Mouse (Mus musculus) left cerebral cortex, adult 9 months (tissue): ENCODE data around the gene Sostdc1.
A peak's percentile ranks its signal among the peaks of the same experiment; 100 is the strongest.

Experiments used
- DNase-seq, 2 experiments: peaks; one replicate each; pipeline ENCODE4 v3.0.0; 2022; ENCODE audit warnings: low spot score in 2 of 2

The Sostdc1 gene

GRCm38 (mm10) chr12:36313916-36314315 is at the start of gene Sostdc1:
Sostdc1 (plus strand) TSS chr12:36314139.
- DNase-seq: no peak

GRCm38 (mm10) chr12:36267670-36268246 is 46.2 kb upstream of the Sostdc1 start:
- DNase-seq: no peak

- no peak for DNase-seq
These were observed 39.1 kb upstream of the Sostdc1 start for GRCm38 (mm10) chr12:36274823-36275222.

GRCm38 (mm10) chr12:36289634-36290033 is 24.3 kb upstream of the Sostdc1 start:
- DNase-seq: no peak

- no peak for DNase-seq
These were observed 23.5 kb upstream of the Sostdc1 start for GRCm38 (mm10) chr12:36290465-36290864.

GRCm38 (mm10) chr12:36291346-36291745 is 22.6 kb upstream of the Sostdc1 start:
- no peak for DNase-seq

- DNase-seq: peak in 1 of 2 experiments; percentile 35
These were observed 11.6 kb upstream of the Sostdc1 start for GRCm38 (mm10) chr12:36302326-36302725.

GRCm38 (mm10) chr12:36302905-36303642 is 10.9 kb upstream of the Sostdc1 start:
- no peak for DNase-seq

- DNase-seq: no peak
These were observed 5.1 kb upstream of the Sostdc1 start for GRCm38 (mm10) chr12:36308737-36309420.

- no peak for DNase-seq
These were observed 924 bp upstream of the Sostdc1 start for GRCm38 (mm10) chr12:36313015-36313414.

- DNase-seq: no peak
These were observed 507 bp downstream of the Sostdc1 start for GRCm38 (mm10) chr12:36314446-36314845.

GRCm38 (mm10) chr12:36315527-36315926 is 1.6 kb downstream of the Sostdc1 start:
- no peak for DNase-seq

GRCm38 (mm10) chr12:36316056-36316455 is 2.1 kb downstream of the Sostdc1 start:
- no peak for DNase-seq

GRCm38 (mm10) chr12:36317036-36317819 is 3.3 kb downstream of the Sostdc1 start:
- no peak for DNase-seq

- no peak for DNase-seq
These were observed 3.8 kb downstream of the Sostdc1 start for GRCm38 (mm10) chr12:36317820-36318135.

- DNase-seq: no peak
These were observed 12.2 kb downstream of the Sostdc1 start for GRCm38 (mm10) chr12:36326101-36326521.

- DNase-seq: no peak
These were observed 18.7 kb downstream of the Sostdc1 start for GRCm38 (mm10) chr12:36332676-36333075.

- peak in 1 of 2 experiments; percentile 16 for DNase-seq
These were observed 19.9 kb downstream of the Sostdc1 start for GRCm38 (mm10) chr12:36333837-36334281.

GRCm38 (mm10) chr12:36344131-36344530 is 30.2 kb downstream of the Sostdc1 start:
- no peak for DNase-seq

GRCm38 (mm10) chr12:36360064-36360463 is 46.1 kb downstream of the Sostdc1 start:
- no peak for DNase-seq

- DNase-seq: no peak
These were observed 46.8 kb downstream of the Sostdc1 start for GRCm38 (mm10) chr12:36360693-36361092.

- DNase-seq: no peak
These were observed 50.1 kb downstream of the Sostdc1 start for GRCm38 (mm10) chr12:36364013-36364412.
